Mouse (Mus musculus) stomach, postnatal 0 days (tissue): ENCODE results near the gene Ctla4.

Experiments
- CTCF ChIP-seq: IDR thresholded peaks from 2 replicates; pipeline ENCODE4 v1.5.1; 2016; ENCODE audit warnings: antibody characterized with exemption, low read depth, mild to moderate bottlenecking, moderate library complexity
- EP300 ChIP-seq: optimal IDR thresholded peaks from 2 replicates; pipeline ENCODE3; 2016; ENCODE audit warnings: antibody characterized with exemption

DNA sequence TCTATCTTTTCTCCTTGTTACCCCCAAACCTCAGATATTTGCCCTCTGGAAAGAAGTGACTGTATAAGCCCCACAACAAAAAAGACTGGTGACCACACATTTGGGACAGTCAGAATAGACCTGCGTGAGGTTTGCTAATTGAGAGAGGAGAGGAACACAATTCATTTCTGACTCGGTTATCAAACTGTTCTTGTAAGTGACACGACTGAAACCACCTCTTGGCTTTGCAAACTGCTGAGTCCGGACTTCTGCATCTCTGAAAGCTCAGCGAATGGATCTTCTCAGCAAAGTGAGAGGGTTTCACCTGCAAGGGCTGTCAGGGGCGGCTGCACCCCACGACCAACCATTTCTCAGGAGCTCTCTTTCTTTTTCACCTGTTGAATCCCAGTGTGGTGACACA, 43.6 kb downstream of the Ctla4 start:
- no peak for TF ChIP-seq CTCF
- TF ChIP-seq EP300, result no peak
